Mouse (Mus musculus): ENCODE data around the gene Fem1a. TPM values are rescaled to one million over a fixed set of nuclear protein-coding genes. Genes with fewer than 3 reads are reported as not detected.
A peak's percentile ranks its signal among the peaks of the same experiment; 100 is the strongest.

The Fem1a gene
- polyA plus RNA-seq, 1 experiment from 2014 or later = 7.0 TPM

DNA sequence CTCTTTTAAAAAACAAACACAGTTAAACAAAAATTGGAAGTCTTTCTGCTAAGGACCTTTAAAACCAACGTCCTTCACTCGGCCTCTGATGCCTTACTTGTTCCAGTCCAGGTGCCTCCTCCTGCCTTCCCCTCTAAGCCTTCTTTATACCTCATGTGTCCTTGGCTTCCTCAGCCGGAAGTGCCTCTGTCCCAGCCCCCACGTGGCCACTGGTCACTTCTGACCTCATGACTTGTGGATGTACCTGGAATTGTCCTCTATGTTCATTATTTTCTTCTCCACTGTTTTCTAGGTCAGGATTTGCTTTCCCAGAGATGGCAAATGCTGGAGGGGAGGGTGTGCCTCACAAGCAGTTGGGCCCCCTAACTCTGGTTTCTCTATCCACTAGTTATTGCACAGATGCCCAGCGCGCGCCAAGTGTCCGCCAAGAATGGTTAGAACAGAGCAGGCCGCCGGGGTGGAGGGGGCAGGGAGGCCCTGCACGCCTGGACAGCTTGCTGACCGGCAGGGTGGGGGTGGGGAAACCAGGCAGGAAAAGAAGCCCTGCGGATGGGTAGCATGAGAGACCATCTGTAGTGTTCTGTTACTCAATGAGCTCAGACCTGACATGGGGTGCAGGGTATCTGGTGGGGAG, 45.9 kb downstream of the Fem1a start:
- H3K27me3 ChIP-seq (replicated peaks; ENCODE audit: control insufficient read depth, insufficient read depth, low read length) = no peaks in the 10 kb centered on the region
- no peaks in the 10 kb centered on the region for H3K36me3 ChIP-seq (ENCODE audit: control insufficient read depth, insufficient read depth)
- H3K4me3 ChIP-seq (ENCODE audit: low read depth, low read length) = no peak overlapping the region
- H3K9ac ChIP-seq (ENCODE audit: low read depth, low read length) = no peak overlapping the region
- H3K4me1 ChIP-seq (replicated peaks; ENCODE audit: control insufficient read depth, insufficient read depth, low read length) = no peaks in the 10 kb centered on the region; the same call in 1 of the 2 replicates
- ATAC-seq = 0 out of 2 replicates have a peak, but pooled peaks have one; percentile 0
- no peaks in the 10 kb centered on the region for H3K9me3 ChIP-seq (ENCODE audit: control insufficient read depth)
- no peak for TF ChIP-seq CTCF (IDR thresholded peaks at IDR 0.05; ENCODE audit: low read depth)
- H3K27ac ChIP-seq (ENCODE audit: low read depth, low read length) = peak overlapping the region; percentile 36; the same call in 1 of the 2 replicates
- peak overlapping the region; percentile 99 for H3K4me2 ChIP-seq (replicated peaks; ENCODE audit: low read depth)
- 34% methylated on average over 13 of the region's 13 CpGs for WGBS

DNA sequence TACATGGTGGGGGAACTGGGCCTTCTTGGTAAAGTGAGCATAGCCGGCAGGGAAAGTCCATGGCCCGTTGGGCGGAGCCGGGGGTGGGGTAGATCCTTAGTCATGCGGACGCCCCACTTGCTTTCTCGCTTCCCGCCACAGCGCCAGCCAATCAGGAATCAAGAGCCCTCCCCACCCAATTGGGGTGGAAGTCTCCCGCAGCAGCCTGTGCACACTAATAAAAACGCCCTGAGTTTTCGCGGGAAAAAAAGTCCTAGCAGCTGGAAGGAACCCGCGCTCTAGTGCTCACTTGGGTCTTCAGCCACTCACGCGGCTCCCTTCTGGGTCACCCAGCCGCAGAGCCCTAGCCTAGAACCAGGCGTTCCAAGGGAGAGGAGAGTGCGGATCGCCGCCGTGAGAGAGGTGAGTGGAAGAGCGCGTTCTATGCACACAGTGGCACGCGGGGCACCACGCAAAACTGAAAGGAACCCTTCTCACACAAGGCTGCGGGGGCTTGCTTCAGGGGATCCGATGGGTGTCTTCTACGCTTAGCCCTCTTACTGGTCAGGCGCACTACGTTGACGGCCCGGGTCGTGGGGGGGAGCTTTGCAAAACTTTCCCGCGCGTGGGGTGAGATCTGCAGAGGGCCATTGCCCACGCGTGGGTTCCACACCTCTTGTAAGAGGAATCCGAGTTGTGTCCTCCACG, 46.7 kb downstream of the Fem1a start, which contains the start of gene Uhrf1:
Uhrf1 (plus strand) TSS at position 162 of the 687 bp plus-strand sequence.
- Histone ChIP-seq H3K27me3 (replicated peaks; ENCODE audit: control insufficient read depth, insufficient read depth, low read length) (no peaks in the 10 kb centered on the region), H3K9ac (ENCODE audit: low read depth, low read length) (peak within 1 kb of the TSS; percentile 58), H3K27ac (ENCODE audit: low read depth, low read length) (peak within 1 kb of the TSS; percentile 64), H3K4me1 (replicated peaks; ENCODE audit: control insufficient read depth, insufficient read depth, low read length) (no peaks in the 10 kb centered on the region; the same call in 1 of the 2 replicates), H3K9me3 (ENCODE audit: control insufficient read depth) (no peaks in the 10 kb centered on the region), H3K4me2 (replicated peaks; ENCODE audit: low read depth) (peak within 1 kb of the TSS; percentile 99), H3K4me3 (ENCODE audit: low read depth, low read length) (peak within 1 kb of the TSS; percentile 78), H3K36me3 (ENCODE audit: control insufficient read depth, insufficient read depth) (0 out of 2 replicates have a peak, but pooled peaks cover 4% of the 10 kb centered on the region)
- under 1% methylated on average over 43 of the region's 43 CpGs for WGBS
- TF ChIP-seq CTCF (IDR thresholded peaks at IDR 0.05; ENCODE audit: low read depth) = no peak
- peak; percentile 58 for ATAC-seq

DNA sequence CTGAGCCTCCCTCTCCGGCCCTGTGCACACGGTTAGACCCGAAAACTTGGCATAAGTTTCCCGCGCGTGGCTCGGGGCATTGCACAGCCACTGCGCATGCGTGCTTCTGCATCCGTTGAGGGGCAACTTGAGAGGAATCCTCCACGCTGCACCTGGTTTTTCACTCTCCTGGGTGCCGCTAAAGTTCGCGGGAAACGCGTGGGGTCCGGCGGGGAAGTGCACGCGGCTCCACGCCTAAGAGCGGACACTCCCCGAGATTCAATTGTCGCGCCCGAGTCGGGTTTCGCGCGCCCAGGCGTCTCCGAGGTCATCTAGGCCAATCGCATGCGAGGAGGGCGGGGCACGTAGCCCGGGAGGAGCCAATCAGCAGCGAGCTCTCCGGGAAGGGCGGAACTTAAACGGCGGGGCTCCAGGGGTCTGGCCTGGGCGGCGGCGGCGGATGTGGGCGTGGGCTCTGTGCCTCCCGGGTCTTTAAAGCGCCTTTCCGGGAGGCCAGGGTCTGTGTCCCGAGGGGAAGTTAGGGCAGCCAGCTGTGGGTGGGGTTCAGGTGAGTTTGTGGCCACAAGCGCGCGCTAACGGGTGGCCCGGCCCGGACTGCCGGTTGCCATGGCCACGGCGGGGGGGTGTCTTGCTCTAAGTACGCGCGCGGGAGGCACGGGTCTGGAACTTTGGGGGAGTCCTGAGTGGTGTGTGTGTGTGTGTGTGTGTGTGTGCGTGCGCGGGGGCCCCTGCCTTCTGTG, 47.4 kb downstream of the Fem1a start:
- ATAC-seq = peak; percentile 72
- no peaks in the 10 kb centered on the region; the same call in 1 of the 2 replicates for H3K4me1 ChIP-seq (replicated peaks; ENCODE audit: control insufficient read depth, insufficient read depth, low read length)

DNA sequence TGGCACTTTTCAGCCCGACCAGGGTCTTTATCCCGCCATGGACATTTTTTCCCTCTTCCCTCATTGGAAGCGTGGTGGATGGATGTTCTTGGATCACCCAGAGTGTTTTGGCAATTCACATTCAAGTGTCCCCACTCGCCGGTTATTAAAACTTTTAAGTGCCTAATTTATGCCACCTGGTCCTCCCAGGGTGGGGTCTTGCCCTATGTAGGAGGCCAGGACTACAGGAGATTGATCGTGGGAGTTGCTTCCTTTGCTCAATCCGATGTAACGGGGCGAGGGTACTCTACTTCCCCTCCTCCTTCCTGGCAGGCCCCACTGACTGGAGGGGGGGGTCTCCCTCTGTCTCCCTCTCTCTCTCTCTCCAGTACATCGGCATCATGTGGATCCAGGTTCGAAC, 48.1 kb downstream of the Fem1a start:
- no peak for TF ChIP-seq CTCF (IDR thresholded peaks at IDR 0.05; ENCODE audit: low read depth)
- Histone ChIP-seq H3K4me2 (replicated peaks; ENCODE audit: low read depth) (peak overlapping the region; percentile 99), H3K9me3 (ENCODE audit: control insufficient read depth) (no peaks in the 10 kb centered on the region), H3K27me3 (replicated peaks; ENCODE audit: control insufficient read depth, insufficient read depth, low read length) (no peaks in the 10 kb centered on the region), H3K4me1 (replicated peaks; ENCODE audit: control insufficient read depth, insufficient read depth, low read length) (no peaks in the 10 kb centered on the region; the same call in 1 of the 2 replicates), H3K9ac (ENCODE audit: low read depth, low read length) (peak overlapping the region; percentile 58; the same call in 1 of the 2 replicates), H3K4me3 (ENCODE audit: low read depth, low read length) (peak overlapping the region; percentile 78), H3K27ac (ENCODE audit: low read depth, low read length) (no peak overlapping the region), H3K36me3 (ENCODE audit: control insufficient read depth, insufficient read depth) (peaks cover 16% of the 10 kb centered on the region; the same call in 1 of the 2 replicates)
- no peak for ATAC-seq
- 5% methylated on average over 11 of the region's 11 CpGs for WGBS

More for the DNA sequence above, 47.4 kb downstream of the Fem1a start:
- Histone ChIP-seq H3K27me3 (replicated peaks; ENCODE audit: control insufficient read depth, insufficient read depth, low read length) (no peaks in the 10 kb centered on the region), H3K4me2 (replicated peaks; ENCODE audit: low read depth) (peak overlapping the region; percentile 99), H3K27ac (ENCODE audit: low read depth, low read length) (peak overlapping the region; percentile 64; the same call in 1 of the 2 replicates), H3K4me3 (ENCODE audit: low read depth, low read length) (peak overlapping the region; percentile 78), H3K9me3 (ENCODE audit: control insufficient read depth) (no peaks in the 10 kb centered on the region), H3K36me3 (ENCODE audit: control insufficient read depth, insufficient read depth) (peaks cover 10% of the 10 kb centered on the region; the same call in 1 of the 2 replicates), H3K9ac (ENCODE audit: low read depth, low read length) (peak overlapping the region; percentile 58)
- TF ChIP-seq CTCF (IDR thresholded peaks at IDR 0.05; ENCODE audit: low read depth) = no peak
- under 1% methylated on average over 68 of the region's 68 CpGs for WGBS

DNA sequence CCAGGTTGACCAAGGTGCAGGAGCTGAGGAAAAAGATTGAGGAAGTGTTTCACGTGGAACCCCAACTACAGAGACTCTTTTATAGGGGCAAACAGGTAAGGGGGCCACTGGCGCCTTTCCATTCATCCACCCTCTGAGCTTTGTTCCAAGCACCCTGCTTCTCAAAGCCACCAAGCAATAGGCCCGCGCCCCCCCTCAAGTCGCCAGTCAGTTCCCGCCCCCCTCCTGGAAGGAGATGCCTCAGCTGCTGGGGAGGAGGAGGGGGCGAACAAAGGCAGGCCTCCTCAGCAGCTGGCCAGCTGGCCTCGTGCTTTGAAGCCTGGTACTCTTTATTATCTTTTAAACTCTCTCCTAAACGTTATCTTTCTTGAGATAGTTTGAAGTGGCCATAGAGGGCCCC, 48.5 kb downstream of the Fem1a start:
- no peak overlapping the region for H3K9ac ChIP-seq (ENCODE audit: low read depth, low read length)
- no peak for TF ChIP-seq CTCF (IDR thresholded peaks at IDR 0.05; ENCODE audit: low read depth)
- peak overlapping the region; percentile 78 for H3K4me3 ChIP-seq (ENCODE audit: low read depth, low read length)
- 18% methylated on average over 9 of the region's 9 CpGs for WGBS
- H3K36me3 ChIP-seq (ENCODE audit: control insufficient read depth, insufficient read depth) = peaks cover 17% of the 10 kb centered on the region
- H3K27ac ChIP-seq (ENCODE audit: low read depth, low read length) = 0 out of 2 replicates have a peak overlapping the region, but pooled peaks have one; percentile 29
- no peaks in the 10 kb centered on the region for H3K9me3 ChIP-seq (ENCODE audit: control insufficient read depth)
- no peaks in the 10 kb centered on the region for H3K27me3 ChIP-seq (replicated peaks; ENCODE audit: control insufficient read depth, insufficient read depth, low read length)
- H3K4me1 ChIP-seq (replicated peaks; ENCODE audit: control insufficient read depth, insufficient read depth, low read length) = no peaks in the 10 kb centered on the region; the same call in 1 of the 2 replicates
- H3K4me2 ChIP-seq (replicated peaks; ENCODE audit: low read depth) = peak overlapping the region; percentile 99
- ATAC-seq = no peak

All from intestine, postnatal 0 days (tissue).